Mouse (Mus musculus): Measurements from ENCODE around the gene Id2.
A peak's percentile ranks its signal among the peaks of the same experiment; 100 is the strongest.

Gene Id2

DNA sequence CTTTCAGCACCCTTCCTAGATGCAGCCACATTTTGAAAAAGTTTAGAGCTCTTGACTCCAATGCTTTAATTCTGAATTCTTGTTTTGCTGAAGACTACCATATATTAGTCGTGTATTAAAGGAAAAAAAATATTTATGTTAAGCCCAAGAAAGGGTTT is at the start of gene Id2:
Gene Id2 (minus strand): TSS at position 89 of the 158 bp plus-strand sequence.
- no peak for DNase-seq

DNA sequence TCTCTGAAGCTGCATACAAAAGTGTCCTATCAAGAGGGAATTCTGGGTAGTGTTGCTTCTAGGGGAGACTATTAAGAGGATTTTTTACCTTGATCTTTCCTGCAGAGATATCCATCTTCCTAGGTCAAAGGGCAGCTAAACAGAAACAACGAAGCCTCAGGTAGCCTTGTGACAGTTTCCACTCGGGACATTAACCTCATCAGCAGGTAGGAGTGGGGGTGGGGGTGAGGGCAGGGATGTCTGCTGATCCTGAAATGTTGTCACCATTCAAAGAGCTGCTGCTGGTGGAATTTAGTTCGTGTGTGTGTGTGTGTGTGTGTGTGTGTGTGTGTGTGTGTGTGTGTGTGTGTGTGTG is 48.4 kb upstream of the Id2 start:
- no peak for DNase-seq

DNA sequence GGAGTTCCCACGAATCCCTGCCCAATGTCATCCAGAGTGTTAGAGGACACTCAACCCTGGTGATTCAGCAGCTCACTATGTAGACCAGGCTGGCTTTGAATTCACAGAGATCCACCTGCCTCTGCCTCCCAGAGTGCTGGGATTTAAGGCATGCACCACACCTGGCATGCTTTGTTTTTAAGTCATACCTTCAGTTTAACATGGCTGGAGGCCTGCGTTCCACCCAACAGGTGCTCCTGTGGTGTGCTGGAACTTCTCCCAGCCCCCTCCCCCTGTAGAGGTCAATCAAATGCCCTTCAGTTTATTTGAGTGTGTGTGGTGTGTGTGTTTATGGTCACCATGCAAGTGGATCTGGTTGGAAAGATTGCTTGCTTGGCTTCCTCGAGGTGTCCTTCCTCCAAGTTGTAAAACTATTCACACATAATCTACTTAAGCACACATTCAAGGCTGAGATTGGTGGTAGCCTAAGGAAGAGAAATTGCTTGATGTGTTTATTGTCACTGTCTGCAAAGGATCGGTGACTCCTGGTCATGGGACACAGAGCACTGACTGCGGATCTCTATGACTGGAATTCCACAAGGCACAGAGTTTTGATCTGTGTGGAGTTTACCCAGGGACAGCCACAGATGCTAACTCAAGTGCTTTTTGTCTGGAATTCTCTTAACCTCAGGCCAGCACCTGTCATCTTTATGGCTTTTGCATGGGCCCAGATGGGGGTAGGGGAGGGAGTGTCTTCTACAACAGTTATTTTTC is 47.8 kb upstream of the Id2 start:
- no peak for DNase-seq

DNA sequence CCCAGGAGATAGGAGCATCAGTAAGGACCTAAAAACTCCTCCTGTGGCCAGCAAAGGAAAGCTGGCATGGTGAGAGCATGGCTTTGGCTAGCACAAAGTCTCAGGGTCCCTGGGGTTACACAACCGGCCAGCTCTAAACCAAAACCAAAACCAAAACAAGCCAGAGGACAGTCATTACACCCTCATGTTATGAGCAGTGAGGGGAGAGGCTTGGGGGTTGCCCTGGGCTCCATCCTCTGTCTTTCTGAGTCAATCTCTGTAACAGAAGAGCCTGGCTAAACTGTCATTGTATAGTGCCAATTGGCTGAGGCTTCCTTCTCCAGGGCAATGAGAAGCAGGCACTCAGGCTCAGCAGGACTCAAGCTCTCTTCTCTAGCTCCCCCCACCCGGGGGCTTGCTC is 46.6 kb upstream of the Id2 start:
- no peak for DNase-seq

DNA sequence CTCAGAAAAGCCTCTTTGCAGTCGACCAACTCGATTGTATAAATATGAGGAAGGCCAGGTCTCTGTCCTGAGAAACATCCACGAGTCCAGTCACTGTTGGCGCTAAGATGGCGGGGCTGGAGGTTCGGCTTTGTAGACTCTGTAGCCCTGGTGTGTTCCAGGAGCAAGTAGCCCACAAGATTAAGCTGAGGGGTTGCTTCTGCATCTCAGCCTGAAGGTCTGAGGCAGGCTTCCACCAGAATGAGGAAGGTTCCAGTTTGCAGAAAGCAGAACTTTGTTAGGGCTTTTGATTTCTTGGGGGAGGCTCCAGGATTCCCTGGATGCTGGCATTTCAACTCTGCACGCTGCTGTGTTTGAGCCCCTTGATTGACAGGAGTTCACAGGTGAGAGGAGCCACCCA is 45.3 kb upstream of the Id2 start:
- DNase-seq = no peak

DNA sequence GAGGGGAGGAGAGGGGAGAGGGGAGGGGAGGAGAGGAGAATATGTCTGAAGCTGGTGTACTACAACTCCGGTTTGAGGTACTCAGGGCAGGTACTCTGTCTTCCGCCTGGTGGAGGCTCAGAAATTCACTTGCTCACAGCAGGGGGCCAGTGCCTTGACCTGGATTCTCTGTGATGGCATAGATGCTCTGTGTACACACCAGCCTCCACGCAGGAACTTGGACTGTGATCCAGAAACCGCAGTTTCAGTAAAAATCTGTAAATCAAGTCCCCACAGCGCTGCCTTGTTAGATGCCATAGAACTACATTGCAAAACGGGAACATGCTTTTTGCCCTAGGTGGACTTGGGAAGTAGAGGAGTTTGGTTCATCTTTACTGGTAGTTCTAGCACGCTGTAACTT is 44.4 kb upstream of the Id2 start:
- no peak for DNase-seq

DNA sequence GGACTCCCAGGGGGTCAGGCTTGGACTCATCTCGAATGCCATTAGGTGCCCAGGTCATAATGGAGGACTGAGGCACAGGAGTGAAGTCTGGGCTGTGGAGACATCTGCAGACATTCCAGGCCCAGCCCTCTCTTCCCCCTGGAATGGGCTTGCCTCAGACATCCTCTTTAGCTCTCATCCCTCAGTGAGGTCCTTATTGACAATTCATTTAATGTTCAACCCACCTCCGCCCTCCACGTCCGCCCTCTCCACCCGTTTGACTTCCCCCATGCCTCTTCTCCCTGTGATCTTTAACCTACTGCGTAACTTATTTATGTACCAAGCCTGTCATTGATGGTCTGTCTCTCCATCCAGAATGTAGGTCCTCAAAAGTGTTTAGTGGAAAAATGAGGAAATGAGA is 43.2 kb upstream of the Id2 start:
- no peak for DNase-seq

DNA sequence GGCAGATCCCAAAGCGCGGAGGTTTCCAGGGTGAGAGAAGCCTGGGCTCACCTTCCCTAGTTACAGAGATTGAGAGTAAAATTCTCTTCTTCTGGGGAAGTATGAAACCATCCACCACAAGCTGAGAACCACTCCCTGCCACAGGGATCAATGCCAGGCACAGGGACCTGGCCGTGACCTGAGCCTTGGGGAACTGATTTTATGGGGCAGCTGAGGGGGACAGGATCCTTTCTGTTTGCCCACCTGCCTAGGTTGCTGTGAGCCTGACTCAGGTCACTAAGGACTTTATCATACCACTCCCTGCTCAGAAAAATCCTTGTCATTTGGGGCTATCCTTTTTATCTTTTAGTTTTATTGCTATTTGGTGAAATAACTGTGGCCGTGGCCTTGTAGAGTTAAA is 41.7 kb upstream of the Id2 start:
- no peak for DNase-seq

DNA sequence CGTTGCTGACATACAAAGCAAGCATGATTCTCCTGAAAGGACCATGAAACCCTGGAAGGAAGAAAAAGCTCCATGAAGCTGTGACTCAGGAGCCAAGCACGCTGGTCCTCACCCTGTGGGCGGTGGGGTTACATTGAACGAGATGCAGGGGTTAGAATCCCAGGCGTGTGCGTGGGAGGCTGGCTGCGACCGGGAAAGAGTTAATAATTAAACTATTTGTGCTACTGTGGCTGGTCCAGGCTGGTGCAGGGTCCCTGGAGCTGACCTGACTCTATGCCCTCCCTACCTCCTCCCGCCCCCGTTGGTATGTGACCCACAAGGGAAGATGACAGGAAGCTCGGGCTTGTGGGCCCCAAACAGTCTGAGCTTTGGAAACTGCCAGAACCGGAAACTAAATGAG is 35.1 kb upstream of the Id2 start:
- DNase-seq = no peak

DNA sequence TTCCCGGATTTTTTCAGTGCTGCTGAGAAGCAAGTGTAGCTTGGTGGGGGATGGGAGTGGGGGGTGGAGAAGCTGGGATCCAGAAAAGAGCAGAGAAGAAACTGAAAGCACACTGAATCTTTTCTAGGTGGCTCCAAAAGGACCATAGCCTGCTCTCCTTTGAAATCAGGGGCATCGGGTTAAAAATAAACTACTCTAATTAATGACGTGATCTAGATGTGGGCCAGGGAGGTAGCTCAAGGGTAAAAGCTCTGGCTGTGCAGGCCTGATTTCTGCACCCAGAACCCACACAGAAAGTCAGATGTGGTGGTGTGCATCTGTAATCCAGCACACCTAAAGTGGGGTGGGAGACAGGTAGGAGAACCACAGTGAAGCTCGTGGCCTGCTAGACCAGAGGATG is 30.7 kb upstream of the Id2 start:
- no peak for DNase-seq

DNA sequence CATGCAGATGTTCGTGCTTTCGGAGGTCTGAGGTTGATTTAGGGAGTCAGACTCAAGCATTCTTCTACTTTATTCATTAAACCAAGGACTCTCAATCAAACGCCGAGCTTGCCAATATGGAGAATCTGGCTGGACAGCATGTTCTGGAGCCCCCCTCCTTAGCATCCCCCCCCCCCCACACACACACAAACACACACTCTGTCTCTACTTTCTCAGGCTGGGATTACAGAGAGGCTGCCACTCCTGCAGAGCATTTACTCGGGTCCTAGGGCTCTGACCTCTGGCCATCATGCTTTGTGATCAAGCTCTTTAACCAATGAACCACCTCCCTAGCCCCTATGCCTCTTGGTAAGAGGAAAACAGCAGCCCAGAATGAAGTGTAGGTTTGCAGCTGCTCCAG is 29.3 kb upstream of the Id2 start:
- DNase-seq = no peak

DNA sequence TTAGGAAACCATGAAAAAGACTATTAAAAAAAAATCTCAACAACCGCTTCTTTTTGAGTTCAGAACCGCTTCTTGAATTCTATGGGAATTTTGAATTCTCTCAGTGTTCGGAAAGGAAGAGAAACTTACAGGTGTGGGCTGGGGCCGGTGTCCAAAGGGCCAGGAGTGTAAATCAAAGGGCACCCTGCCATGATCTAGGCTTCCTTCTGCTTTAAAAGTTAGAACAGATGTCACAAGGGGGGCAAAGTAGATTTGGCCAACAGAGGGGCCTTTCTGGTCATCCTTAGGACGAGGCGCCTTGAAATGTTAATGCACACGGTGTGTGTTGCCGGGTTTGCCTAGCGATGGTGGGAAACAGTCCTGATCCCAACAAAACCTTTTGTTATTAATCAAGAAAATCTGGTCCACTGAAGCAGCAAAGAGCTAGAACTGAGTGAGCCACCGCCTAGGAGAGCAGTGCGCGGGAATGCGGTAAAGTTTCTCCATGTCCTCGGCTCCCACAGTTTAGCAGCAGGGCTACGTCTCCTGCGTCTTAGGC is 28.4 kb upstream of the Id2 start:
- no peak for DNase-seq

DNA sequence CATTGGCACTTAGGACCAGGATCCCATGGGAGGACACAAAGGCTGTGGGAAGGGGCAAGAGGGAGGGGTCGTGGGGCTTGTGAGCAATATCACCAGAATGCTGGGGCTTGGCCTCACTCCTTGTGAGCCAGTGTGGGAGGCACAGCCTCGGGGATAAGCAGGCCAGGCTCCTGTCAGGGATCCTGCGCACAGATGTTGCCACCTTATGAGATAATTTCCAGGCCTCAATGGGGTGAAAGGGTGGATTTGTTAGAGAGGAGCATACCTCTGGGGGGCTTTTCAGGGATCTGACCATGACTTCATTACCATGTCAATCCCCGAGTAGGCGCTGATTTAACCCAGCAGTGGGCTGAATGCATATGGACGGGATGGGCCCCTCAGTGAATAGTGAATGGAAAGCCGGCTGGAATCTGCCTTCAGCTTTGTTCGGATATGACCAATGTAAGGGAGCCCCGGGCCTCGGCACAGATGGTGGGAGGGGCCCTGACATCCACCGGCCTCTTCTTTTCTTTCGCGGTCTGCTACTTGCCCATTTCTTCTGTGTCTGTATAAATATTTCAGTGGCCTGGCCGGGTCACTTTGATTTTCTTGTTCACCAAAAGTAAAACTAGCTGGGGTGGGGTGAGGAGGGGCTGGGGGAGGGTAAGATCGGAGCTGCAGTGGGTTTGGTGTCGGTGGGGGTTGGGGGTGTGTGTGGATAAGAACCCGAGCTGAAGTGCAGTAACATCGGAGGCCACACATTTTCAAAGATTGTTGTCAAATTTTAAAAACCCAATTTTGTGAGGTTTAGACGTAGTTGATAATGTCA is 27.7 kb upstream of the Id2 start:
- DNase-seq = no peak

DNA sequence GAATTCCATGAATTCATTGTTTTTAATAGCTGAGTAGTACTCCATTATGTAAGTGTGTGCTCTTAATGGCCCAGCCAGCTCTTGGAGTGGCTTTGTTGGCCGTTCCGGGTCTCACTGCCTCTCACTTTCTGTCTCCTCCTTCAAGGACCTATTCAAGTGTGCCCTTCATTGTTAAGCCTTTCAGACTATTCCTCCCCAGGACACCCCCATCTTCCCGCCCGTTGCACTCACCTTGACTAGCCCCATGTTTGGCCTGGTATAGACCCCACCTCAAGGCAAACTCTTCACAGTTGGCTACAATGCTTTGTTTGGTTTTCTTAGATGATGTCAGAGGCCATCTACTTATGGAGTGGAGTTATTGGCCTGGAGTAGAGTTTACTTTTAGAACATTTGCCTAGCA is 23.8 kb upstream of the Id2 start:
- peak; percentile 18 for DNase-seq

DNA sequence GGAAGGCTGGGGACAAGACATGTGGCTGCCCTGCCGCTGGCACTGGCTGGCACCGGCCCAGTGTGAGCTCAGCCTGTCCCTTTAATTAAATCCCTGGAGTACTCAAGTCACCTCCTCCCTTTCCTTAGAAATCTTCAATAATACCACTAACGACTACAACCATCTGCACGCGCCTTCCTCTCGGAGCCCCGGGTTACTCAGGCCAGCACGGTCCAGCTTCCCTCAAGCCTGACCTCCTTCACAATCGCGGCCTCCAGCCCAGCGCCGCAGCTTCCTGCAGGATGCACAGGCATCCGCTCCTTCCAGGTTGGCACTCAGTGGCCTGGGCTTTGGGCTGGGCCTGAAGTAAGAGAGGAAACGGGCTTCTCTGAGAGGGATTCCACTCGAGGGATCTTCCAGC is 22.3 kb upstream of the Id2 start:
- DNase-seq = peak; percentile 76

DNA sequence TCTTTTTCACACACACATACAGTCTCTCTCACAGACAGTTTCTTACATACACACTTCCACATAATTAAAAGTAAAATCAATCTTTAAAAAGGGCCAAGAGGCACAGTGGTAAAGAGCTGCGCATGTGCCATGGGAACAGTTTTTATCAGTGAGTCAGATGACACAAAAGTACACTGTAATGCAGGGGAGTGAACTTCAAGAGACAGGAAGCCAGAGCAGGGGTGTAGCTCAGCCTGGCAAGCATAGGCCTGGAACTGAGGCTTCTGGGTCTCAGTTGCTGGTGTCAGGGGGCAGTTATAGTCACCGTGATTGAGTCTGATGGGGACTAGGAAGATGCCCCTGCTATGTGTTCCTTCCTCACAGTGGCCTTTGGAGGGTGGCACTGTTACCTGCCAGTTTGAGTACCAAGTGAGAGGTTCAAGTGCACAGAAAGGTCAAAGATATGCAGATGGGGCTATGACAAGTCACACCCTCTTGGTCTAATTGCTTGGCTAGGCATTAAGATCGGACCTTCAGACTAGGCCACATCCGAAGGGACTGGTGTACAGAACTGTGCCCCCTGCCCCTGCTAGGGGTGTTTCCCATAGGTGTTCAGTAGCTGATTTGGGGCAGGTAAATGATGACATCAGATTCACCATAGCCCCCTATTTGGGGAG is 21.0 kb upstream of the Id2 start:
- DNase-seq = no peak

DNA sequence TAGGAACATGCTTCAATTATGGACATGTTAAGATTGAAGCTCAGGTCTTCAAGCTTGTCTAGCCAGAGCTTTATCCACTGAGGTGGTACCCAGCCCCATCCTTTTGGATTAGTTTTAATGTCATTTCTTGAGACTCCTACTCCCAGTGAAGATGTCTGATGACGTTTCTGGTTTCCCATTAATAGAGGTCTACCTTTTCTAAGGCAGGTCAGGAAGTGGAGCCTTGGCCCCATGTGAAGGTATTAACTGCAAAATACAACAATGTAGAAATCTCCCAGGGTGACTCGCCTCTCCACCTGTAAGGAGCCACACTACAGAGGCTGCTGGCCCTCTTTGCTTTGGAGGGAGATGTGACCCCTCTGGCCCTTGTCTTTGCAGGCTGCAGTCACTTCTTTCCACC is 19.2 kb upstream of the Id2 start:
- no peak for DNase-seq

DNA sequence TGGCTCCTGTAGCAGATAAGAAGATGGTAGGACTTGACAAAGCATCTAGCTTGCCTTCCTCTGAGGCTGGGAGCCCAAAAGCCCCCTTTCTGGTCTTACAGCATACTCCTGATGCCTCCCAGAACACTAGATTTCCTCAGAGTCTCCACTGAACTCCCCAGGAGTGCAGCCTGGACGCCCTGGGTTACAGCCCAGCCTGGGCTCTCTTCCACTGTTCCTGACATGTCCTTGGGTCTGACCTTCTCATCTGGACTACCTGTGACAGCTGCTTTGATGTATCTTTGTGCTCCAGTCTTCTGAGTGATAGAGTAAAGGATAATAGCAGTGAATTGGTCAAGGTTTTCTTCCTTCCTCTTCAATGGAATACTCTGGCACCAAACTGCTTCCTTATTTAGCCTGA is 17.5 kb upstream of the Id2 start:
- DNase-seq = no peak

DNA sequence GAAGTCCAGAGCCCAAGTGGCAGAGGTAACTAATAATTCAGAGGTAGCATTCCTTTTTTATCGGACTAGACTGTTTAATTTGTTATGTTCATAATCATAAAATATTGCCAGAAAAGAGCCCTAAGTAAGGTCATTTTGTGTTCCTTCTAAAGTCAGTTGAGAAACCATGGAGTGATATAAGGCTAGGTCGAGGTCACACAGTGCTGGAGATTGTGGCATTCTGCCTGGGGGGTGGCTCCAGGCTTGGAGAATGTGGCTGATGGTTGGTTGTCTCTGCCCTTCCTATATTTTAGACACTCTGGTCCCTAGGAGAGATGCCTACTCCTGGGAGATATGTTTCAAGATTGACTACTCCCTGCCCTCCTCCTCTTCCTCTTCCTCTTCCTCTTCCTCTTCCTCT is 16.4 kb upstream of the Id2 start:
- no peak for DNase-seq

DNA sequence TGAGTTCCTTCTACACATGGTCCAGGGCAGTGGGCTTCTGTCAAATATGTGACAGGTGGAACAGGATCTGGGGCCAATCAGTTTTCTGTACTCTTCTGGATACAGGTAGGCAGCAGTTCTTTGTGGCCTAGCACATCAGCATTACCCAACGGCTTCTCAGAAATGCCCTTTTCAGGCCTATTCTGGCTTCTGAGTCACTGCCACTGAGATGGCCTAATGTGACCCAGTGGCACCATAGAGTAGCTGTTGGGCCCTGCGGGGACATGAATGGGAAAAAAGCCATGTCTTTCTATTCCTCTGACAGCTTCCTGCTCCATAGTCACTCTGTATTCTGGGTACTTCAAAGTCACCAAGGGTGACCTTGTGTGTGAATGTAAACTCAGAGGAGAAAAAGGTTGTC is 15.9 kb upstream of the Id2 start:
- no peak for DNase-seq

DNA sequence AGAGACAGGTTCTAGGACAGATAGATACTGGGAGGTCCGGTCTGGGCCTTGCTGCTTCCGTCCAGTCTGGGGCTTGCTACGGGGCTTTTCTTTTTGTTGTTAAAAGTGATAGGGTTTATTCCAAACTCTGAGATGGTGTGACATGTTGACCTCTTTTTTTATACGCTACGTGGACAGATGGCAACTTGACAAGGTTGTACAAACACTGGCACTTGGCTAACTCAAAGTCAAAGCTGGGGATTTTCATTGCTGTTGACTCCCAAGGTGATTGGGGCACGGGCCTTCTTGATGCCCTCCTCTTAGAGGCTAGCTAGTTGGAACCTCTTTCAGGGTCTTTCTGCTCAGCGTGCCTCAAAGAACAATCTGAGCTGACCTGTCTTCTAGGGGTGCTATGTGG is 13.7 kb upstream of the Id2 start:
- DNase-seq = no peak

DNA sequence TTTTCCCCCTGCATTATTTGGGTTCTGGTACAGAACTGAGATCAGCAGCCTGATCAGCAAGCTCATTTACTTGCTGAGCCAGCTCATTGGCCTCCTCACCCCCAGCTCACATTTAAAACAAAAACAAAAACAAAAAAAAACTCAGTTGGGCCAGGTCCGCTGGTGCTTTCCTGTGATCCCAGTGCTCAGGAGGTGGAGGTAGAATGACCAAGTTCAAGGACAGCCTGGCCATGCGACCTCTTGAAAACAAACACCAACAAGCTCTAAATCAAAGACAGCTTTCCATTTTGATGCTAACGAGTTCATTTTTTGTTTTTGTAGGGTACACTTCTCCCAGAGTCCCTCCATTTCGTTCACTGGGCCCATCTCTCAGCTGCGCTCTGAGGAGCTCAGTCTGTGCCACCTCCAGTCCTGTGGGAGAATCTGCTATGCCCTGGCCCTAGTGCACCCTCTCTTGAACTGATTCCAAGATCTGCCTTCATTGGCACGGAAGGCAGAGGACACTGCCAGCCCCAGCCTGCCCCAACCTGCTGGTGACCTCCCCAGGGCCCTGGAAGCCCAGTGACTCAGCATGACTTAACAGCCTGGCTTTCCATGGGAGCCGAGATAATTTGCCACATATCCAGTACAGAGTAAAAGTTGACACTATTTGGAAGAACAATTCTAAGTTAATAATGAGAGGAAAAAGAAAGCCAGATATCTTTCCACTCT is 13.2 kb upstream of the Id2 start:
- no peak for DNase-seq

DNA sequence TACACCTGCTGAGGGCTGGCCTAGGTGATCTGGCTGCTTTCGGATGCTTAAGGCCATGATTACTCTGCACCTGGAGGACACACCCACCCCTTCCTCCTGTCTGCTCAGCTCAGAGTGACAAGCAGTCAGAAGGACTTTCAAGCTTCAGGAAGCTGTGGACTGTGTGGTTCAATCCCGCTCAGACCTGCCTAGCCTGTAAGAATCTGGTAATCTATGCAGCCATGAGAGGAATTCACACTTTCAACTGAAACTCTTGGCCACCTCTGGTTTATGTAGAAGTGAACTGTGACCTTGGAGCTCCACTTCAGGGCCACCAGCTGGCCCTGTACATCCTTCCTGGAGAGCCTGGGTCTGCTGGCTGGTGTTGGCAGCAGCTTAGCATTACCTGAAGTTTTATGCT is 11.9 kb upstream of the Id2 start:
- DNase-seq = no peak

DNA sequence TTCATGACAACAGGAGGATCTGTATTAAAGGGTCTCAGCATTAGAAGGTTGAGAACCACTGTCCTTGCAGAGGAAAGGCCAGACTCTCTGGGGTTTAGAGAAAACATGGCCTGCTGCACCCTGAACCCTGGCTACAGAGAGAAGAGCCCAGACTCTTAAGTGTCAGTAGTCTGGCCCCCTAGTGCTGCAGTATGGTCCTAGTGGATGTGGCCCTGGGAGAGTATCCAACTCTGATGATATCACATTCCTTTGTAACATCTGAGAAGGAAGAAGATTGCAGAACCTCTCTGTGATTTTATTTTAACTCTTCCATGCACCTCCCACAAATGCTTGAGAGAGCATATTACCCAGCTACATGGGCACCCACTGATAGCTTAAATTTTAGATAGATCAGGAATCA is 7.6 kb upstream of the Id2 start:
- DNase-seq = no peak

All from lung, postnatal 36 days (tissue).